Mouse (Mus musculus) G1E-ER4 (cell line): ENCODE measurements around the gene Nxph2. TPM values are rescaled to one million over a fixed set of nuclear protein-coding genes. Genes with fewer than 3 reads are reported as not detected.

Experiments
- GATA1 ChIP-seq: IDR thresholded peaks from one replicate; pipeline ENCODE4 v1.8.0; 2012; ENCODE audit warnings: low read length, inconsistent platforms
- polyA plus RNA-seq: library from polyadenylated mRNA; stranded (reverse); fragments of >175 nt; gene quantifications from 2 replicates; pipeline ENCODE4 v1.2.3, GENCODE M21; 2012

The Nxph2 gene
- polyA plus RNA-seq: not detected in 2 replicates

- no peak for TF ChIP-seq GATA1
These were observed at the start of gene Nxph2 for GRCm38 (mm10) chr2:23320746-23321585. Nxph2 (plus strand) TSS chr2:23321246.

- TF ChIP-seq GATA1: no peak
These were observed 6.2 kb upstream of the Nxph2 start for GRCm38 (mm10) chr2:23314869-23315268.

Other genes with a start within 250 kb of the Nxph2 start
- gene Mastl, start 165.2 kb upstream of the Nxph2 start, polyA plus RNA-seq: 1.1 and 1.7 TPM in 2 replicates
- 5.4 and 7.0 TPM in 2 replicates for gene Yme1l1, start 164.9 kb upstream of the Nxph2 start, polyA plus RNA-seq
- not detected in 2 replicates for gene 4931423N10Rik, start 113.8 kb upstream of the Nxph2 start, polyA plus RNA-seq